Mouse (Mus musculus) erythroblast, embryonic 14.5 days (primary cell): ENCODE results near the gene Braf.

Experiments used
- GATA1 ChIP-seq: IDR thresholded peaks from 2 replicates; pipeline ENCODE4 v1.6.1; 2012; ENCODE audit warnings: low read length, inconsistent platforms, mixed read lengths
- TAL1 ChIP-seq: IDR thresholded peaks from 3 replicates; pipeline ENCODE4 v1.6.1; 2012; ENCODE audit warnings: low read length, inconsistent platforms, mixed read lengths

DNA sequence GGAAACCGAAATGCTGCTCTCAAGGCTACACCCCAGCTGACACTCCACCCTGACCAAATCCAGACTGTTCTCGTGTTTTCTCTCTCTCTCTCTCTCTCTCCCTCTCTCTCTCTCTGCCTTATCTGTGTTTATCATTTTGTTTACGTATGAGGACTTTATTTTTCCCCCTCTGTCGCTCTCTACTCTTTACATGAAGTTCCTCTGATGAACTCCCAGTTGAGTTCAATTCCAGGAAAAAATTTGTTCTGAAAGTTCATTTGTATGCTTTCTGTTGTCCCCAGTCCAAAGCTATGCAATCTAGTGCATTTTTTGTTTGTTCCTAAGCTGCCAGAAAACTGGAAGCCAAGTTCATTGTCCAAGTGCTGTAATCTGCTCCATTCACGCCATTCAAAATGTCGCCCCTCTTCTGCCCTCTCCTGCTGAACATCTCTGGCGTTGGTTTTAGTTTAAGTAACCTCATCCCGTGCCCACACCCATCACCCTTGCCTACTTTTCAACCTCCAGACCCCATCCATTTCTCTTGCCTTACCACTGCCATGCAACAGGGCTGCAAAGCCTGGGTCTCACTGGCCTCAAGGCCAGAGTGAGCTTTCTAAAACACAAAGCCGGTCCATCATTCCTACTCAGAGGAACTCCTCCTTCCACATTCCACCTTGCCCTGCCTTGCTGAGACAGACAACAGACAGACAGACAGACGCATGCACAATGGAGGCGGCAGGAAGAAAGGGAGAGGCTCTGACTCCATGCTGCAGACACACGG, 170.2 kb downstream of the Braf start:
- no peak for TF ChIP-seq GATA1
- TF ChIP-seq TAL1 = no peak
